Mouse (Mus musculus) right cerebral cortex, postnatal 36 days (tissue): ENCODE results near the gene Etnk2.

Experiments used
- DNase-seq, 2 experiments: peaks; one replicate each; pipeline ENCODE4 v3.0.0; 2022; ENCODE audit warnings: low spot score in 2 of 2, mixed read lengths in 1 of 2

Etnk2 gene

GRCm38 (mm10) chr1:133417113-133417512 is 53.7 kb downstream of the Etnk2 start:
- DNase-seq: no peak

GRCm38 (mm10) chr1:133417539-133417938 is 54.2 kb downstream of the Etnk2 start:
- DNase-seq: no peak

DNA sequence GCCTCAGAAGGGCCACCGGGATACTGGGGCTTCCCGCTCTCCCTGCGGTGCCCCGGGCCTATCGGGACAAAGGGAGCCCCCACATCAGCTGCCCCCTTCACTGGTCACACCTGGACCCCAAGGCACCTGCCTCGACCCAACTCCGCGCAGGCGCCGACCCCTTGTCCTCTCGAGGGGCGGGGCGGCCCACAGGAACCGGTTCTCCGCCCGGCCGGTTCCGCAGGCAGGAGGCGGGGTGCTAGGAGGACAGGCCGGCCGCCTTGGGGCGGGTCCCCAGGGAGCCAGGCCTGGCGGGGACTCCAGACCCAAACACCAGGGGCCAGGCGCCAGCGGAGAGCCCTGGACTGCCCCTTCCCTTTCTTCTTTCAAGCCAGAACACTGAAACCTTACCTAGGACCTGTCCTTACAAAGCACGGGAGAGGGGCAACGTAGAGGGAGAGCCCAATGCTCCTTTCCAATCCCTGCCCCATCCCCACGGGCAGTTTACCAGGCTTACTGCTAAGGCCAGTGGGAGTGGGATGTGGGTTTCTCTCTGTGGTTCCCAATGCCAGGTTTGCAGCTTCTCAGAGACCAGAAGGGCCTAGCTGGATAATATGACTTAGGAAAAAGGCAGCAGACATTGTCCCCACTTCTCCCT is 54.9 kb downstream of the Etnk2 start:
- no peak for DNase-seq

DNA sequence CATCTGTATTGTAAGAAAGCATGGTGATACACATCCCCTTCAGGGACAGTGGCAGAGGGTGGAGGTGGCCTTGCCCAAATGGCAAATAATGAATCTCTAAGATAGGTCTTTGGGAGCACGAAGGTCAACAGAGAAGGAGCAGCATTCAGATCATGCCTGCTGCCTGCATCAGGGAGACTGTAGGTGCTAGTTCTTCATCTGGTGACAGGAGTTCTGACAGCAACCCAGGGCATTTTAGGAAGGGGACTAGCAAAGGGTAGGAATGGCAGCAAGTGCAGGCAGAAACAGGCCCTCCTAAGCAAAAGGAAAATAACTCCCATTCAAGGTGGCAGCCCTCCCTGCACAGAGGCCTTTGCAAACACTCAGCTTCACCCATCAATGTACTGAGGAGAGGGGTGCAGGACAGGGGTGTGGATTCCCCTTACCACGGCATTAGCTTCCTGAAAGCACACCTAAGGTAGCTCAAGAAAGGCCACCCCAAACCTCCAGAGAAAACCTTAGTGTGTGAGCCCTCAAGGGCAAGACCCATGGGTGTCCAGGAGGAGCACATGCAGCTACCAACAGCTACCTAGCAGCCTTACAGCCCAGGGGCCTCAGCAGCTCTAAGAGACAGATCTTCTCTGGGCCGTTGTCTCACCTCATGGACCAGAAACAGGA is 55.9 kb downstream of the Etnk2 start:
- DNase-seq: no peak

- DNase-seq: no peak
Observed at GRCm38 (mm10) chr1:133420491-133420890, 57.1 kb downstream of the Etnk2 start.

DNA sequence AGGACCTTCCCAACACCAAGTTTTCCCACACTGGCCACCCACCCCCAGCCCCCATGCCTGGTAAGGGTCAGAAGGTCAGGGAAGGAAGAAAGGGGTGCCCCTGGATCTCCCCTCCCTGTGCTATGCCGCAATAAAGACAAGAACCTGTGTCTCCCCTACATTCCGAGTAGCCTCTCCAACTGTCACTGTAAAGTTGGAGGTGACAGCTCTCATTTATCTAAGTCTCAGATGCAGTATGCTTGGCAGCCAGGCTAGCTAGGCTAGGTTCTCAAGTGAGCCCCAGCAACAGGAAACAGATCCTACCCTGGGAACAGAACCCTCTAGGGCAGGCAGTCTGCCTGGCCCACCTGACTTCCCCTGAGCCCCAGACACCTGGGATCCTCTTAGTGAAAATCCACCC is 57.7 kb downstream of the Etnk2 start:
- no peak for DNase-seq

GRCm38 (mm10) chr1:133421975-133422570 is 58.7 kb downstream of the Etnk2 start:
- no peak for DNase-seq

GRCm38 (mm10) chr1:133422615-133423161 is 59.3 kb downstream of the Etnk2 start:
- no peak for DNase-seq

GRCm38 (mm10) chr1:133423166-133423542 is 59.8 kb downstream of the Etnk2 start:
- DNase-seq: no peak

- DNase-seq: no peak
Observed at GRCm38 (mm10) chr1:133423543-133424480, 60.4 kb downstream of the Etnk2 start, which contains the start of gene Sox13. TSS of gene Sox13 (minus strand) at chr1:133424377.

DNA sequence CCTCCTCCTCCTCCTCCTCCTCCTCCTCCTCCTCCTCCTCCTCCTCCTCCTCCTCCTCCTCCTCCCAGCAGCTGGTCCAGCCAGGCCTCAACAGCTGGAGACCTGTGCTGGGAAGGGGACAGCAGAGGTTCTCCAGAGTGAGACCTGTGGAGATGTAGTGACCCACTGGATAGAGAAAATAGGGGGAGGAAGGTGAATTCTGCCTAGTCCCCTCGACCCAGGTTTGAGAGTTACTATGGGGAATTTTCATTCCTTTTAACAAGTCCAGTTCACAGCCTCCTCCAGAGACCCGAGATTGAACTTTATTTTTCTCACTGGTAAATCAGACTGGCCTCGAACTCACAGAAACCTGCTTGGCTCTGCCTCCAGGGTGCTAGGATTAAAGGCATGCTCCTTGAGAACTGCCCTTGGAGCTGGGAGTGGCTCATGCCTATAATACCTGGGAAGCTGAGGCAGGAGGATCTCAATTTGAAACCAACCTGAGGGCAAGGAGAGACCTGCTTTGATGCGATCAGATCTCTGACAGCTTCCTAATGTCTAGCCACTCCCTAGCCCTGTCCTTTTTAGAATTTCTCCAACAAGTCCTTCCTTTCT is 61.3 kb downstream of the Etnk2 start:
- no peak for DNase-seq
